In genomic region chr5:71095725-71096607, GRCm38 (mm10) we compare ENCODE assay signal across 9 mouse cellular contexts. TPM values are rescaled to one million over a fixed set of nuclear protein-coding genes. Genes with fewer than 3 reads are reported as not detected.
DNase-seq lines count a peak whose midpoint lies in the region; ATAC-seq lines count a peak whose summit lies in the region.
"Had no signal": no experiment of that assay in that cellular context is flagged by ENCODE, and none has a peak within 500 bp of the region (broad histone marks: within the 10 kb centered on the region; RNA-seq: fewer than 3 reads in every experiment).

TSS of gene Gabra2 (minus strand) at chr5:71095849.

- no peaks in the 10 kb centered on the region for H3K36me3 ChIP-seq in midbrain, embryonic 12.5 days

- WGBS in midbrain, embryonic 12.5 days, result under 1% methylated on average over 41 of the region's 55 CpGs

- DNase-seq in gastrocnemius, postnatal 10 days, result peak; percentile 8
- DNase-seq in gastrocnemius, adult 18-20 months (ENCODE audit: low spot score), result no peak
- DNase-seq in ES-CJ7 (ENCODE audit: low read depth, low spot score), result peak; percentile 33
- DNase-seq in embryo, embryonic 10 days (ENCODE audit: low spot score), result peak; percentile 53
- peak; percentile 5 for DNase-seq in heart, postnatal 4 days
- DNase-seq in layer of hippocampus, postnatal 36 days, result peak; percentile 84 to 88
- peak; percentile 44 for DNase-seq in testis, postnatal 10 days (ENCODE audit: low spot score)

- peak within 1 kb of the TSS; percentile 69 for H3K4me3 ChIP-seq in midbrain, embryonic 12.5 days

- no peaks in the 10 kb centered on the region for H3K27me3 ChIP-seq in midbrain, embryonic 12.5 days

- no peaks in the 10 kb centered on the region for H3K9me3 ChIP-seq in midbrain, embryonic 12.5 days

- peak; percentile 92 for ATAC-seq in midbrain, embryonic 12.5 days (ENCODE audit: low FRiP score, low read depth)

- H3K4me1 ChIP-seq in midbrain, embryonic 12.5 days, result peaks cover 9% of the 10 kb centered on the region

- peak within 1 kb of the TSS; percentile 71 for H3K9ac ChIP-seq in midbrain, embryonic 12.5 days (replicated peaks)

- H3K27ac ChIP-seq in midbrain, embryonic 12.5 days (replicated peaks), result peak within 1 kb of the TSS; percentile 78

- H3K4me2 ChIP-seq in midbrain, embryonic 12.5 days (replicated peaks), result peak within 1 kb of the TSS; percentile 76

RNA-seq across cellular contexts. Expression of gene Gabra2, which starts in this region (rescaled TPM):
- total RNA-seq in gastrocnemius, postnatal 10 days (2021), result under 1 TPM; 0.26 to 0.72 TPM
- total RNA-seq in gastrocnemius, adult 18-20 months (2021), result under 1 TPM in 1 of 2 experiments, not detected in 1; 0.36 TPM
- total RNA-seq in heart, postnatal 4 days (2021), result not detected
- 100 to 1,000 TPM; 149 to 155 TPM for total RNA-seq in layer of hippocampus, postnatal 36 days (2021)
- 14.8 and 18.6 TPM in 2 replicates for polyA plus RNA-seq in midbrain, embryonic 12.5 days (2016; fragmentation: Nextera tagmentation; extraction: Ambion mirVana)
- total RNA-seq: heart, postnatal 14 days had no signal

Comparison
In these comparisons a context has a peak if more than half of its experiments do, and no peak if none do; other contexts are left out.
1. RNA of gene Gabra2 (total RNA-seq): 149 to 155 TPM in layer of hippocampus, postnatal 36 days; 0.26 to 0.72 TPM in gastrocnemius, postnatal 10 days, 0.36 TPM in gastrocnemius, adult 18-20 months and not detected in heart, postnatal 4 days; every median in the first group is over 10 times any median in the second.
2. Peak in DNase-seq in gastrocnemius, postnatal 10 days; RNA of the gene not detected or under 1 TPM.
3. Peak in DNase-seq in heart, postnatal 4 days; RNA of the gene not detected or under 1 TPM.